Mouse (Mus musculus) heart, postnatal 4 days (tissue): ENCODE data around the gene Hnrnpul1. TPM values are rescaled to one million over a fixed set of nuclear protein-coding genes. Genes with fewer than 3 reads are reported as not detected.
A peak's percentile ranks its signal among the peaks of the same experiment; 100 is the strongest.
"Not testable (repeated sequence)": the region's sequence is repeated elsewhere in the genome, so short reads cannot be mapped to it uniquely, and the experiment has no call there.

Experiments
- DNase-seq: peaks from one replicate; pipeline ENCODE4 v3.0.0; 2021
- total RNA-seq, 2 experiments: library from RNA; stranded (reverse); gene quantifications; 2 replicates each; pipeline ENCODE4 v1.2.3; 2021

Hnrnpul1 gene
- total RNA-seq, 2 experiments from 2014 or later, result 147 to 149 TPM

GRCm38 (mm10) chr7:25780021-25780420 lies 25.5 kb upstream of the Hnrnpul1 start:
- DNase-seq, result no peak

GRCm38 (mm10) chr7:25768229-25768628 lies 13.7 kb upstream of the Hnrnpul1 start:
- DNase-seq, result no peak

- no peak for DNase-seq
Measured at GRCm38 (mm10) chr7:25766108-25766507, 11.6 kb upstream of the Hnrnpul1 start.

DNA sequence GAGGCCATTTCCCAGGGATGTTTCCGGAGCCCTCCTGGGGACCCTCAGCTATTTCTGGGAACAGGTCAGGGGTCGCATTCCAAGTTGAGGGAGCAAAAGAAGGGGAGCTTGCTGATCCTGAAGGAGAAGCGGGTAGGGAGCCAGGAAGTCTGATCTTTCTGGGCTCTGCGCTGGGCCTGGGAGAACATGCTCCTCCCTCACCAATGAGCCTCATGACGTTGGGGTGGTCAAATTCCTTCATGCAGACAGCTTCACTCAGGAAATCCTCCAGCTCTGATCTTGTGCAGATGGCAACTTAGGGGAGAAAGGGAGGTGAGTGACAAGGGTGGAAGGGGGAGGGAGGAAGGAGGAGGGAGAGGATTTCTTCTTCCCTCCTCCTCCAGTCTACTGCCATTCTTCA lies 9.7 kb upstream of the Hnrnpul1 start:
- peak; percentile 32 for DNase-seq

DNA sequence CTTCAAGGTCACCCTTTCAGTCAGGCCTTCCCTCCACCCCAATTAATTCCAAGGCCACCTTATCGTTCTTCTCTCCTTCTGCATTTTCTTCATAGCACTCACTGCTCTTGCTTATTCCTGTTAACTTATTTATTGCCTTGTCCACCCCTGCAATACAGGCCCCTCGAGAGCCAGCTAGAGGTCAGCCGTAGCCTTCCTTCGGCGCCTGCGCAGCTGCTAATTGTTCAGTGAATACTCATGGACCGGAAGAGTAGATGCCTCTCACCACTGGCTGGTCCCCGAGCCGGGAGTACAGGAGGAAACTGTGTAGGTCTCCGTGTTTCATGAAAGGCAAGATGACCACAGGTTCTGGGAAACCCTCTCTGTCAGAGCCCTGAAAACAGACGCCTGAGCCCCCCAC lies 9.1 kb upstream of the Hnrnpul1 start:
- DNase-seq, result peak; percentile 25

GRCm38 (mm10) chr7:25761354-25761753 lies 6.8 kb upstream of the Hnrnpul1 start:
- DNase-seq, result peak; percentile 35

DNA sequence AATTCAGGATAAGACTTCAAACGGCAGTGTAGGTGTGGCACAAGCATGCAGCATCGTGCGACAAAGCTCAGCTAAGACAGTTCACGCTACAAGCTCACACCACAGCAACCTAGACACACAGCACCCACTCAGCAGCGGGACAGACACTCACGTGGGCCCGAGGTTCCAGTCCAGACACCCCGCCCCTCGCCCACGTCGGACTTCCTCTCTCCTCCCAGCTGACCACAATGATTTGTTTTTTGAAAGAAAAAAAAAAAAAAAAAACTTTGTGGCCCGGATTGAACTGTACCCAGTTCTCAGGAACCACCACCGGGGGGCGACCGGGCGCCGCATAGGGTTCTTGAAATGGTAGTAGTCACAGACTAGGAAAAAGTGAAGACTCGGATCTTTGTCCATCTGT lies 1.5 kb upstream of the Hnrnpul1 start:
- peak; percentile 94 for DNase-seq

- DNase-seq, result peak; percentile 70
Measured at GRCm38 (mm10) chr7:25755468-25755833, 894 bp upstream of the Hnrnpul1 start.

- no peak for DNase-seq
Measured at GRCm38 (mm10) chr7:25754439-25754737, 169 bp downstream of the Hnrnpul1 start.

GRCm38 (mm10) chr7:25753643-25754438 lies 716 bp downstream of the Hnrnpul1 start:
- DNase-seq, result peak; percentile 68

GRCm38 (mm10) chr7:25753076-25753475 lies 1.5 kb downstream of the Hnrnpul1 start:
- DNase-seq, result no peak

DNA sequence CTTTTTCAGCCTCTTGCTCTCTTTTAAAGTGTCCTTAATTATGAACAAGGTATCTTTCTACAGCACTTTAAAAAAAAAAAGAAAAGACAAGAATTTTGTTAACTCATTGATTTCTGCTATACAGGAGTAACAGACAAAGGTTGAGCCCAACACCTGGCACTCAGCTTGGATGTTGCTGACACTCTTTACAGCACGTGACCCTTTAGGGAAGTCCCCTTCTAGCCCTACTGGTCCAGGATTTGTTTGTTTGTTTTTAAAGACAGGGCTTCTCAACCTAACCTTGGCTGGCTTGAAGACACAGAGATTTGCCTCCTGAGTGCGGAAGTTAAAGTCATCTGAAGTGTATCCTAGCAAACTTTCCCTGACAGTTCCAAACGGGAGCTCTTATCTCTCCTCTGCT lies 7.7 kb downstream of the Hnrnpul1 start:
- DNase-seq, result no peak

GRCm38 (mm10) chr7:25738277-25738676 lies 16.3 kb downstream of the Hnrnpul1 start:
- DNase-seq, result no peak

GRCm38 (mm10) chr7:25736920-25737319 lies 17.6 kb downstream of the Hnrnpul1 start:
- no peak for DNase-seq

GRCm38 (mm10) chr7:25734991-25735390 lies 19.6 kb downstream of the Hnrnpul1 start:
- DNase-seq, result no peak

DNA sequence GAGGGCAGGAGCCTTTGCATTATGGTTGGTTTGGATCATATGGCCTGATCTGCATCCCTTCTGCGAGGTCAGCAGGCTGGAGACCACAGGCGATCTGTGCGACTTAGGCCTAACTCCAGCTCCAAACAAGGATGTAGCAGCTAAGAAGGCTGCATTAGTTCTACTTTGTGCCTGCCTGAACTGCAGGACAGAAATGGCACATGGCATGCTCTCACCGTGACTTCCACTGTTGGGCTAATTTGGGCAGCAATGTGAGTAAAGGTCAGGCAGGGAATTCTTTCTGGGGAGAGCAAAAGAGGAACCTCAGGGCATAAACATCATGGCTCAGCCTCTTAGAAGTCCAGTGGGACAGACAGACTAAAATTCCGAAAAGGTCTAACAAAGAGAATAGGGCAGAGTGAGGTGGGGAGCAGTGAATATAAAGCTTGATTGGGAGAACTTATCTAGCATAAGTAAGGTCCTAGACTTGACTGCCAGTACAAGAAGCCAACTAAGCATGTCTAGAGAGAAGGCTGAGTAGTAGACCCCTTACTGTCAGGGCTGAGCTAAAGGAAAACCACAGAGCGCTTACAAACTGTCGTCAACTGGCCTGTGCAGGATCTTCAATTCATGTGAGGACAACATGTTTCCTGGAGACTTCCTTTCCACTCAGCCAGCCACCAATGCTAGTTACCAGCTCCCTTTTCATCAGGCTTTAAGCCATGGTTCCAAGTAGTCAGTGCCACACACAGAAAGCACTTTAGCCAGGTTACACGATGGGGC lies 23.1 kb downstream of the Hnrnpul1 start:
- DNase-seq, result no peak

DNA sequence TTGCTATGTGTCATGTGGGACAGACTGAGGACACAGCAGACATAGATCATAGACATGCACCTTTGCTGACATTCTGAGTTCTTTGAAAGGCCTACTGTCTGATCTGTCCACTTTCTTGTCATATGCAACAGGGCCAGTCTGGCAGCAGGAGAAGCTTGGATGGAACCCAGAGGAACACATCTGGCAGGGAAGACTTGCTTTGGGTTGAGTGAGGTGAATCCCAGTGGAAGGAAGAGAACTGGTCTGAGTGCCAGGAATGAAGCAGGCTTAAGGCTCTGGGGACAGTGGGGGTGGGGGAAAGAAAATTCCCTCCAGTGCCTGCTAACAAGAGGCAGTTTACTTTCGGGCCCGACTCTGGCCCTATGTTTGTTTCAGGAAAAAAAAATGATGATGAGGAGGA lies 24.7 kb downstream of the Hnrnpul1 start:
- DNase-seq, result peak; percentile 62

DNA sequence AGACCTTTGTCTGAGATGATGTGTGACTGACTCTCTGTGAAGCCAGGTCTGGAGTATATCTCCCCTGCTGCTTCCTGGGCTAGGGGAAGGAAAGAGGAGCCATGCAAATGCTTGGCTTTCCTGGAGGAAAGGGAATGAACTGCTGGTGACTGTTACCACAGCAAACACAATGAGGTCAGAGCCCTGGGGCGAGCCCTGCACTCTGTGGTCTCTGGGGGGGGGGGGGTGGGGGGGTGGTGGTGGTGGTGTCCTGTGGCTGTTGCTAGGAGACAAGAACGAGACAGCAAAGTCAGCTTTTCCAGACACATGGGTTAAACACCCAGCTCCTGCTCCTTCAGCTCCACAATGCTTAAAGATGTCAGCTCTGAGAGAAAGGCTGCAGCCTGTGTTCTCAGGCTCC lies 25.2 kb downstream of the Hnrnpul1 start:
- no peak for DNase-seq

- DNase-seq, result no peak
Measured at GRCm38 (mm10) chr7:25727800-25728199, 26.8 kb downstream of the Hnrnpul1 start.

- no peak for DNase-seq
Measured at GRCm38 (mm10) chr7:25725886-25726285, 28.7 kb downstream of the Hnrnpul1 start.

DNA sequence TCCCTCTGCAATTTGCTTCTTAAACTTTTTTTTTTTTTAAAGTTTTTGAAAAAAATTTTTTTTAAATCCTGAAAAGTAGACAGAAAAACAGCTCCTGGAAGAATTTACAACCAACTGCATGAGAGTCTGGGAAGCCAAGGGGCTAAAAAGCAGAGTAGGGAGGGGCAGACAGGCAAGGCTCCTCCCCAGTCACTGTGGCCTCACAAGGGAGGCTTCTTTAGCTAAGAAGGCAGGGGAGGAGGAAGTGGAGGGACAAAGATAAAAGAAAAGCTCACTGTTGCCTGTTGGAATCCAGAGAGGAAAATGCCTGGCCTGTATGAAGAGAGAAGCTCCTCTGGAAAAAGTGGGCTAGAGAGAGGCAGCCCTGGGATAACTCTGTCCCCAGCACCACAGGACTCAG lies 32.8 kb downstream of the Hnrnpul1 start:
- not testable (repeated sequence) for DNase-seq

- DNase-seq, result no peak
Measured at GRCm38 (mm10) chr7:25720760-25721159, 33.8 kb downstream of the Hnrnpul1 start.

GRCm38 (mm10) chr7:25719761-25720610 lies 34.6 kb downstream of the Hnrnpul1 start:
- peak; percentile 89 for DNase-seq
